Mouse (Mus musculus): ENCODE measurements at regions not wholly inside any gene's neighbourhood (a gene's known extent, or its start where the extent isn't known, plus 50 kb on each side); places are given as distances from the start of the nearest gene placed in this dataset.

DNA sequence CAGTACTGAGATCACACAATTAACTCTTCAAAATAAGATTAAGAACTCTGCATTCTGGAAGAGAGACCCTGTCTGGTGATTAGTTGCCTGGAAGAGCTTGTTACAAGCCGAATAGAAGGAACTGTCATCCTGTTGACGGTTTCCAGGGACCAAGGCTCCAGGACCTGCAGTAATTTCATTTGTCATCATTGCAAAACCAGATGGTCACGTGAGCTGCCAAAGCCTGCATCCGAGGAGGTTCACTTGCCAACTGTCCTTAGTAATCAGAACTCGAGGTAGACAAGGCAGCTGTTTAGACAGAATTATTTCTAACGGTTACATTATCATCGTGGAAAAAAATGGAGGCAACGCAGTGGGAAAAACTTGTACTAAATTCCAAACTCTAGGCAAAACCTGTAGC is 500.8 kb downstream of the Ccdc171 start:
- TF ChIP-seq POLR2A (IDR thresholded peaks at IDR 0.05; ENCODE audit: low read depth, low read length): no peak
- TF ChIP-seq CTCF (IDR thresholded peaks at IDR 0.05; ENCODE audit: extremely low read depth, insufficient read depth, insufficient read length, insufficient replicate concordance): no peak
